Mouse (Mus musculus) embryonic stem cell, embryonic (primary cell): ENCODE data around the gene Unc13b.

Source experiments
- CTCF ChIA-PET, 4 experiments: fragments of 300-600 bp in 2 of 4; fragments of 350-600 bp in 2 of 4; sonication (Branson Sonifier 250); formaldehyde crosslinking; loops; one replicate each; lab custom pipeline; 2022; ENCODE audit warnings: inconsistent platforms in 2 of 4; lab: Charles Lee
- POLR2A ChIA-PET, 4 experiments: fragments of 300-600 bp in 2 of 4; fragments of 350-600 bp in 2 of 4; sonication (Branson Sonifier 250); formaldehyde crosslinking; loops; one replicate each; lab custom pipeline; 2022; ENCODE audit warnings: antibody characterized with exemption in 4 of 4, inconsistent platforms in 1 of 4; lab: Charles Lee

The Unc13b gene

DNA sequence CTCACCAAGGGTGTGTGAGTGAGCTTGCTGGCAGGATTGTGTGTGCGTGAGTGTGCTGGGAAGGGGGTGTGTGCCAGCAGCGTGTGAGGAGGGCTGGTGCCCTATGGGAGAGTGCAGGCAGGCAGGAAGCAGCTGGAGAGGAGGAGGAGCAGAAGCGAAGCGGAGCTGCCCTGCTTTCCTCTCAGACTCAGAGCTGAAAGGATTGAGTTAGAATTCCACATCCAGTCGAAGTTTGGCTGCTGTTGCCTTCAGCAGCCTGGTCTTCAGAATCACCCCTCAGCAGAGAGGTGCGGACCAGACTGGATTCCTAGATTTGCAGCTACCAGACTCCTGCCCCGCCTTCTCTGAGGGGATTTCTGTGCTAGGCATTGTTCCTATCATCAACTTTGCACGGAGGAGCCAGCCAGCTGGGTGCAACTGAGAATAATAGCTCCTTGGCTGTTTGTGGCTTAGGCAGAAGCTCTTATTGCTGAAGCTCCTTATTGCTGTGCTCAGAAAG, 150.4 kb downstream of the Unc13b start:
- POLR2A ChIA-PET, result interaction anchor here in 3 of 4 experiments (0.6 to 1.5 kb wide), 5 partner anchors 8 to 151 kb away, joined by 3 to 4 read pairs (median 3); partner anchors contain the start of gene Atp8b5 (in 1 of the 3)
- CTCF ChIA-PET, result interaction anchor here in 2 of 4 experiments (1.0 to 1.3 kb wide), 3 partner anchors 48 to 58 kb away, joined by 3 to 7 read pairs (median 5); partner anchors contain the start of gene Atp8b5 (in 1 of the 2)

GRCm38 (mm10) chr4:43209673-43210072, 150.9 kb downstream of the Unc13b start:
- CTCF ChIA-PET, result interaction anchor here in 2 of 4 experiments (1.2 to 1.3 kb wide), 2 partner anchors 48 to 57 kb away, joined by 3 to 7 read pairs; partner anchors contain the start of gene Atp8b5 (in 1 of the 2)
- POLR2A ChIA-PET, result interaction anchor here in 3 of 4 experiments (0.6 to 1.5 kb wide), 4 partner anchors 49 to 151 kb away, joined by 3 to 4 read pairs (median 3); partner anchors contain the start of gene Atp8b5 (in 1 of the 3)

GRCm38 (mm10) chr4:43216491-43216890, 157.7 kb downstream of the Unc13b start:
- CTCF ChIA-PET, result no interaction called here
- POLR2A ChIA-PET, result interaction anchor here in 1 of 4 experiments (1.0 kb wide), 1 partner anchor 8 kb away, joined by 3 read pairs; no protein-coding TSS in a partner anchor

DNA sequence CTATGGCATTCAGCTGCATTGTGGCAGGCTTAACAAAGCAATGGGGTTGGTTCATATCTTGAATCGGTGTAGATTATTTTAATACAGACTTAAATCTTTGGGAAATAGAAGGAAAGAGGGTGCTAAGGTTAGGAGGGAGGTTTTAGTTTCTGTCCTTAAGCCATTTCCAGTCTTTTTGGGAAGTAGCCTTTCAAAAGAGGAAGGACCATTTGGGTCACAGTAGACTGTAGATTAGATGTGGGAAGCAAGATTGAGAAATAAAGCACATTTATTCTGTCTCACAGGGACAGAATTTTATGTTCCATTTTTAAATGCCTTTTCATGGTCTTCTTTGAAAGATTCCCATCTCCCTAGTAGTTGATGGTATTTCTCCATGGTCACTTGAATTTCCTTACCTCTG, 159.2 kb downstream of the Unc13b start:
- CTCF ChIA-PET, result no interaction called here

DNA sequence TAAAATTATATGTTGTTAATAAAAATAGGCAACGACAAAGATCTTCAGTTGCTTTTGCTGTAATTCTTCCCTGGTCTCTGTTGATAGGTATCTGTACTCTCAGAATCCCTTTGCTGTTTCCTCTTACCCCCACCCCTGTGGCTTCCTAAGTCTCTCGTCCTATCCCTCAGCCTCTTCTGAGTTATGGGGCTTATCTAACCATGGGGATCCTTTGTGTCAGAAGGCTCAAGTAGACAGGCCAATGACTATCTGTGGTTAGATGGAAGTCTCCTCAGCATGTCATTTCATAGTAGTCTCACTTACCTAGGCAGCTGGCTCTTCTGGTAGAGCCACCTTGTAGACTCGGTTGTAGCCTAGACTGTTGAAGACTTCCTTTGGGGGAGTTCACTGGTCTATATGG, 173.1 kb downstream of the Unc13b start:
- CTCF ChIA-PET, result no interaction called here
- POLR2A ChIA-PET, result interaction anchor here in 1 of 4 experiments (1.5 kb wide), 1 partner anchor 11 kb away, joined by 4 read pairs; no protein-coding TSS in a partner anchor

More for the DNA sequence above, 159.2 kb downstream of the Unc13b start:
- POLR2A ChIA-PET, result interaction anchor here in 1 of 4 experiments (0.6 kb wide), 1 partner anchor 269 kb away, joined by 3 read pairs; no protein-coding TSS in a partner anchor

GRCm38 (mm10) chr4:43232985-43233384, 174.2 kb downstream of the Unc13b start:
- ChIA-PET CTCF (no interaction called here), POLR2A (interaction anchor here in 1 of 4 experiments (0.6 kb wide), 1 partner anchor 223 kb away, joined by 3 read pairs; no protein-coding TSS in a partner anchor)

DNA sequence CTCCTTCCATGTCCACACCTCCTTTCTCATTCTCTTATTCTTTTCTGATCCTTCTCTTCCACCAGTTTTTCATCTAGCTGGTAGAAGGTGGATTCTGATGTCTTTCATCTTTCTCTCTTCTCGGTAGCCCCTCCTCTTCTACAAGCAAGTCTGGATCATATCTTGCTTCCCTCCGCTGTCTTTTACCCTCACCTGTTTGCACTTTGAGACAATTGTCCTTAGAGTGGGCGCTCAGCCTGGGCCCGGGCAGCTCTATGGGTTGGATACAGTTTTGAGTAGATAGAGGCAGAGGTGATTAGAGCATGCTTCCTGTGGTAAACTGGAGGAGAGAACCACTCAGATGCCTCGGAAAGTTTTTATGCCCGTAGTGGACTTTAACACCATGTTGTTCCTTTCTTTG, 174.7 kb downstream of the Unc13b start:
- POLR2A ChIA-PET, result no interaction called here
- CTCF ChIA-PET, result no interaction called here

DNA sequence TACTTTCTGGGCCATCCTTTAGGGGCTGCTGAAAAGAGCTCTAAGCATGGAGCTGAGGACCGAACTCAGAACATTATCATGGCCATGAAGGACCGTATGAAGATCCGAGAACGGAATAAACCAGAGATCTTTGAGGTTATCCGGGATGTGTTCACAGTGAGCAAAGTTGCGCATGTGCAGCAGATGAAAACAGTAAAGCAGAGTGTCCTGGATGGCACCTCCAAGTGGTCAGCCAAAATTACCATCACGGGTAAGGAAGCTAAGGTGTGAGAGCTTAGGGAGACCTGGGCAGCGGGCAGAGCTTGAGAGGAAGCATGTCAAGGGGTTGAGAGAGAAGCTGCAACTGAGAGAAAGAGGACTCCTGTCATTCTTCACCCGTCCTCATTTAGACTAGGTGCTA, 178.1 kb downstream of the Unc13b start:
- ChIA-PET CTCF (no interaction called here), POLR2A (interaction anchor here in 3 of 4 experiments (0.5 to 1.2 kb wide), 3 partner anchors 9 to 643 kb away, joined by 3 read pairs; no protein-coding TSS in a partner anchor)

- CTCF ChIA-PET, result no interaction called here
These were observed 182.0 kb downstream of the Unc13b start for GRCm38 (mm10) chr4:43240716-43241115.

DNA sequence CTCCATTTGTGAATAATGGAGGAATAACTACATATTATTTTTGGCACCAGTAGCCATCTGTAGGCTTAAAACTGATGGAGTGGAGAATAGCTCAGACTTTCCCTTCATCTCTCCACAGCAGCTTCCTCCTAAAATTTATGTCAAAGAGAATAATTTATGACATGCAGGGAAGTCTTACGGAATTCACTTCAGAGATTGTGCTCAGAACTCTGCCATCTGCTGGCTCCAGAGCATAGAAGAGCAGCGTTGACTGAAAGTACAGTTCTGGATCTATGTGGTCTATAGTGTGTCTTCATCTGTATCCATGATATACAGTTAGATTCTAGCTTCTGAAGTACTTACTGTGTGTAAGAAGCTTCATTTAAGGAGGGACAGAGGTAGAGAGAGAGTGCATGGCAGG, 185.3 kb downstream of the Unc13b start:
- ChIA-PET CTCF (no interaction called here), POLR2A (no interaction called here)

More at GRCm38 (mm10) chr4:43240716-43241115, 182.0 kb downstream of the Unc13b start:
- POLR2A ChIA-PET, result no interaction called here

GRCm38 (mm10) chr4:43245776-43246175, 187.0 kb downstream of the Unc13b start:
- ChIA-PET POLR2A (interaction anchor here in 2 of 4 experiments (0.6 to 1.1 kb wide), 2 partner anchors 9 to 163 kb away, joined by 3 read pairs; no protein-coding TSS in a partner anchor), CTCF (interaction anchor here in 1 of 4 experiments (1.3 kb wide), 1 partner anchor 21 kb away, joined by 4 read pairs; the partner anchor contains the start of gene Atp8b5)

DNA sequence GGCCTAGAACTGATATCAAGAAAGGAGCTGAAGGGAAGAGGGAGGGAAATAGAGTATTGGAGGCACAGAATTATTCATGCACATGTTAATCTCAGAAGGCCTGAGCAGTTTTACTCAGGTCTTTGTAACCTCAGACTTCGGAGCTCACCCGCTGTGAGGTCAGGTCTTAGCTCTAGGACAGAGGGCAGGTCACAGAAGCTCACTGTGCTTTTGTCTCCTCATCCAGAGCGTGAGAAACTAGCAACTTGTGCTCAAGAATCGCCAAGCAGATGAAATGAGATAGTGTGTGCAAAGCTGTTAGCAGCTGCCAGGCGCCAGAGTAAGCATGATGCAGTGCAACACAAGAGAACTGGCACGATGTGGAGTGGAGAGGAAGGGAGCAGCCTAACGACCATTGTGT, 189.3 kb downstream of the Unc13b start:
- ChIA-PET POLR2A (interaction anchor here in 1 of 4 experiments (1.1 to 1.8 kb wide), 2 partner anchors 9 to 10 kb away, joined by 3 to 7 read pairs; no protein-coding TSS in a partner anchor), CTCF (interaction anchor here in 1 of 4 experiments (0.7 kb wide), 1 partner anchor 10 kb away, joined by 3 read pairs; no protein-coding TSS in a partner anchor)

DNA sequence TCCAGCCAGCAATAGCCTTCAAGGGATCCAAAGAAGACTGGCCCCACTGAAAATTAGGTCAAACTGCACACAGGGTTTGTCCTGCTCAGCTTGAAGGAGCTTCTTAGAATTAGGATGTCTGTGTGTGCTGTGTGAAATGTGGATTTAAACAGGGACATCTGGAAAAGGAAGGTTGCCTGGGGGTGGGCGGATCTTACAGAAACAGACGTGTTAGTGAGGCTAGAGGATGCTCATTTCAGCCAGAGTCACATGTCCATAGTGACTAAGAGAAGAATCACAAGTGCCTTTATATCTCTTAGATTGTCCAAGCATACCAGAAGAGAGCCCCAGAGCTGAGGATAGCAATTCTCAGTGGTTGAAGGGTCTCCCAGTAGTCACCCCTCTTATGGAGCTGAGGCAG, 190.2 kb downstream of the Unc13b start:
- CTCF ChIA-PET, result no interaction called here
- POLR2A ChIA-PET, result interaction anchor here in 2 of 4 experiments (0.5 to 1.8 kb wide), 3 partner anchors 8 to 131 kb away, joined by 4 to 15 read pairs (median 7); no protein-coding TSS in a partner anchor

GRCm38 (mm10) chr4:43251269-43251668, 192.5 kb downstream of the Unc13b start:
- CTCF ChIA-PET, result no interaction called here

GRCm38 (mm10) chr4:43257040-43257439, 198.3 kb downstream of the Unc13b start:
- ChIA-PET CTCF (interaction anchor here in 2 of 4 experiments (0.6 to 1.5 kb wide), 11 partner anchors 8 to 275 kb away, joined by 3 to 12 read pairs (median 4); partner anchors contain the start of gene Atp8b5 (in 1 of the 2)), POLR2A (interaction anchor here in 1 of 4 experiments (1.2 to 2.1 kb wide), 3 partner anchors 9 to 142 kb away, joined by 3 to 7 read pairs (median 5); partner anchors contain the start of gene Atp8b5)

More at GRCm38 (mm10) chr4:43251269-43251668, 192.5 kb downstream of the Unc13b start:
- POLR2A ChIA-PET, result interaction anchor here in 1 of 4 experiments (0.6 kb wide), 1 partner anchor 10 kb away, joined by 3 read pairs; no protein-coding TSS in a partner anchor

DNA sequence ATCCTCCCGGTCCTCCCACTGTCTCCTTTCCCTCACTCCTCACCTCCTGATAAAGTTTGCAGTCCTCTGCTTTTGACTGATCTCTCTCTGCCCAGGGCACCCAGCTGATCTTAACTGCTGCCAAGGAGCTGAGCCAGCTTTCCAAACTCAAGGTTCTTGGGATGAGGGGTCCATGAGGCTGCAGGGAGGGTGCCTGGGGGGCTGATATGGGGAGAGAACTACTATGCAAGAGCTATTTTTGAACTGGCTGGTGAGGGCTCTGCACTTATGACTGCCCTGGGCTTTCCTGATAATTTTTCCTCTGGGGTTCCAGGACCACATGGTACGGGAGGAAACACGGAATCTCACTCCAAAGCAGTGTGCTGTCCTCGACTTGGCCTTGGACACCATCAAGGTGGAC, 199.8 kb downstream of the Unc13b start:
- ChIA-PET POLR2A (interaction anchor here in 2 of 4 experiments (0.9 to 1.6 kb wide), 2 partner anchors 11 to 49 kb away, joined by 3 read pairs; no protein-coding TSS in a partner anchor), CTCF (interaction anchor here in 1 of 4 experiments (1.0 kb wide), 1 partner anchor 10 kb away, joined by 3 read pairs; no protein-coding TSS in a partner anchor)

DNA sequence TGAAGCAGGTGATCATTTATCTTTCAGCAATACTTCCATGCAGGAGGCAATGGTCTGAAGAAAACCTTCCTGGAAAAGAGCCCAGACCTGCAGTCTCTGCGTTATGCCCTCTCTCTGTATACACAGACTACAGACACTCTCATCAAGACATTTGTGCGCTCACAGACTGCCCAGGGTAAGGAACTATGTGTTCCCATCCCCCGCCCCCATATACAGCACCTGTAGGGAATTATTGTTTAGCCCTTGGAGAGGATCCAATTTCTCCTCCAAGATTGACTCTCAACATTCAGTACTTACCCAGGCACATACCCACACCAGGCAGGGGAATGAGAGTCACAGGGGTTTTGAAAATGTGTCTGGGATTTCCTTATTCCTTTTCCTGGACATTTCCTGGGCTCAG, 200.7 kb downstream of the Unc13b start:
- CTCF ChIA-PET, result interaction anchor here in 1 of 4 experiments (0.6 kb wide), 1 partner anchor 437 kb away, joined by 4 read pairs; no protein-coding TSS in a partner anchor
- POLR2A ChIA-PET, result interaction anchor here in 2 of 4 experiments (1.5 to 1.6 kb wide), 2 partner anchors 9 to 50 kb away, joined by 3 read pairs; no protein-coding TSS in a partner anchor

DNA sequence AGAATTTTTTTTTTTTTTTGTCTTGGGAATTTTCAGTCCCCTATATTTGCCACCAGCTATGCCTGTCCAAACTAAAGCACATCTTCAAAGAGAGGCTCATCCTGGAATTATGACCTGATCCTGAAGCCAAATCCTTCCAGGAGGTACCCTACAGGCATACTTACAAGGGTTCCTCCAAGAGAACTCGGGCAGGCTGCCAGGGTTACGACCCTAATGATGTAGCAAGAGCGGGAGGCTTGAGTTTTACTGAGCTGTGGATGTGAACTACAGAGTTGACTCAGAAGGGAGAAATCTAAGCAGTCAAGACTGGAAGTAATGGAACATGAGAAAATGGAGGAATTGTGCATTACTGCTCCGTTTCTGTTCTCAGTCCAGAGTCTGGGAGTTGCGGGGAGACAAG, 201.3 kb downstream of the Unc13b start:
- ChIA-PET POLR2A (interaction anchor here in 1 of 4 experiments (1.5 kb wide), 1 partner anchor 10 kb away, joined by 3 read pairs; no protein-coding TSS in a partner anchor), CTCF (interaction anchor here in 2 of 4 experiments (0.6 to 0.7 kb wide), 4 partner anchors 12 to 436 kb away, joined by 3 to 5 read pairs (median 4); no protein-coding TSS in a partner anchor)
